Mouse (Mus musculus) heart, postnatal 4 days (tissue): Measurements from ENCODE around the gene Gm10160. TPM values are rescaled to one million over a fixed set of nuclear protein-coding genes. Genes with fewer than 3 reads are reported as not detected.

ENCODE experiments used
- DNase-seq: peaks from one replicate; pipeline ENCODE4 v3.0.0; 2021
- total RNA-seq, 2 experiments: library from RNA; stranded (reverse); gene quantifications; 2 replicates each; pipeline ENCODE4 v1.2.3; 2021

The Gm10160 gene
- total RNA-seq, 2 experiments from 2014 or later = not detected

GRCm38 (mm10) chr7:81825381-81825780 lies 30.2 kb downstream of the Gm10160 start:
- peak; percentile 61 for DNase-seq

- DNase-seq = no peak
These were observed 30.7 kb downstream of the Gm10160 start for GRCm38 (mm10) chr7:81824906-81825305.

- DNase-seq = no peak
These were observed 49.5 kb downstream of the Gm10160 start for GRCm38 (mm10) chr7:81806067-81806466.

Other genes starting within 250 kb of the Gm10160 start
- 10 to 100 TPM; 60.7 to 63.1 TPM for gene Homer2, start 148.3 kb downstream of the Gm10160 start, total RNA-seq
- 10 to 100 TPM; 28.6 to 32.2 TPM for gene Ramac, start 92.9 kb downstream of the Gm10160 start, total RNA-seq
- gene 3110040N11Rik, start 66.3 kb downstream of the Gm10160 start, total RNA-seq = 10 to 100 TPM; 25.4 to 28.0 TPM
- gene Btbd1, start 26.4 kb downstream of the Gm10160 start, total RNA-seq = 100 to 1,000 TPM; 128 to 133 TPM
- gene Tm6sf1, start 3.2 kb upstream of the Gm10160 start, total RNA-seq = 10 to 100 TPM; 11.8 to 20.6 TPM
- gene Hdgfl3, start 78.7 kb upstream of the Gm10160 start, total RNA-seq = 10 to 100 TPM; 17.6 to 20.2 TPM
- gene Bnc1, start 136.5 kb upstream of the Gm10160 start, total RNA-seq = 1 to 10 TPM; 3.1 to 3.7 TPM